Mouse (Mus musculus) forelimb bud, embryonic 11.5 days (tissue): ENCODE measurements around the gene Stk38.
A peak's percentile ranks its signal among the peaks of the same experiment; 100 is the strongest.
"Not testable (repeated sequence)": the region's sequence is repeated elsewhere in the genome, so short reads cannot be mapped to it uniquely, and the experiment has no call there.

Source experiments
- DNase-seq: peaks from one replicate; pipeline ENCODE4 v3.0.0-alpha.2; 2012; ENCODE audit warnings: low read depth, low spot score

The Stk38 gene

DNA sequence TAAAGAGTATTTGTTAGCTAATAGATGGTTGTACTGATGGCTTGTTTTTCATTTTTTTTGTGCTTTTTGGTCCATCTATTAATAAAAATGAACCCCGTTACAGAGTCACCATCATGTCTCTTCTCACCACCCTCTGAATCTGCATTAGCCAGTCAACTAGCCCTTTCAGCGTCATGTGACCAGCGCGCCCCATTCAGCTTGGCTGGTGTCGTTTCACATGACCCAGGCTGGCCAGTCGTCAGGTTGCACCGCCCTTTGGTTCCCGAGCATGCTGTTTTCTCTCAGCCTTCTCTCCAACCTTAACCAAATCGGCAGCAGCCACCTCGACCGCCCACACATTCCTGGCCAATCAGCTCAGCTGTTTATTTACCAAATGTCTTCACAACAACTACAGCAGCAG, 31.6 kb upstream of the Stk38 start:
- DNase-seq = no peak

DNA sequence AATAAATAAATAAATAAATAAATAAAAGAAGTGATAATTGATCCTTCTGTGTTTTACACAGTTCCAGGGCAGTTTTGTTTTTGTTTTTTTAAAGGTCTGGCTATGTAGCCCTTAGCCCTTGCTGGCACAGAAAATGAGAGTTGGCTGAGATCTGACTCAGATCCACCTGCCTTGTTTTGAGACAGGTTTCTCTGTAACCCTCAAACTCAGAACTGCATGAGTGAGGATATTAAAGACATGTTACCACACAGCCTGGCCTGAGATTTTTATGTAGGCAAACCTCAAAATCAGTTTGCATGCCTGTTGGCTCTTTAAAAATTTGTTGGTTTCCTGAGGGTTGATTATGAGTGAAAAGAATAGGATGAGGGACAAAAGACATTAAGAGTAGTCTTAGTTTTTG, 27.7 kb upstream of the Stk38 start:
- DNase-seq = no peak

DNA sequence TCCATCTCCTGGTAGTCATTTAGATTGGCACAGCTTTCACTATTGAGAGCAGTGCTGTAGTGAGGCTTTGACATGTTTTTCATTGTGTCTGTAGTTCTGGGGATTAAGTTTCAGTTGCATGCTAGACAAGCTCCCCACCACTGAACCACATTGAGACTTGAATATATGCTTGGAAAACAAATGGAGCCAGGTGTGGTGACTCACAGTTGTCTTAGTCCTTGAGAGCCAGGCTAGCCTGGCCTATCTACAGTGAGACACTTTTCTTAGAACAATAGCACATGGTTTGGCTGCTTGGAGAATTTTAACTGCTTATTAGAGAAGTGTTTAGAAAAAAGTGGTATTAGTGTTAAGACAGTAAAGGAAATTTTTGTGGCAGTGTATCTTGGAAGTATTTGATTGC, 26.5 kb upstream of the Stk38 start:
- DNase-seq = no peak

- no peak for DNase-seq
Measured at GRCm38 (mm10) chr17:29033569-29034061, 25.8 kb upstream of the Stk38 start.

DNA sequence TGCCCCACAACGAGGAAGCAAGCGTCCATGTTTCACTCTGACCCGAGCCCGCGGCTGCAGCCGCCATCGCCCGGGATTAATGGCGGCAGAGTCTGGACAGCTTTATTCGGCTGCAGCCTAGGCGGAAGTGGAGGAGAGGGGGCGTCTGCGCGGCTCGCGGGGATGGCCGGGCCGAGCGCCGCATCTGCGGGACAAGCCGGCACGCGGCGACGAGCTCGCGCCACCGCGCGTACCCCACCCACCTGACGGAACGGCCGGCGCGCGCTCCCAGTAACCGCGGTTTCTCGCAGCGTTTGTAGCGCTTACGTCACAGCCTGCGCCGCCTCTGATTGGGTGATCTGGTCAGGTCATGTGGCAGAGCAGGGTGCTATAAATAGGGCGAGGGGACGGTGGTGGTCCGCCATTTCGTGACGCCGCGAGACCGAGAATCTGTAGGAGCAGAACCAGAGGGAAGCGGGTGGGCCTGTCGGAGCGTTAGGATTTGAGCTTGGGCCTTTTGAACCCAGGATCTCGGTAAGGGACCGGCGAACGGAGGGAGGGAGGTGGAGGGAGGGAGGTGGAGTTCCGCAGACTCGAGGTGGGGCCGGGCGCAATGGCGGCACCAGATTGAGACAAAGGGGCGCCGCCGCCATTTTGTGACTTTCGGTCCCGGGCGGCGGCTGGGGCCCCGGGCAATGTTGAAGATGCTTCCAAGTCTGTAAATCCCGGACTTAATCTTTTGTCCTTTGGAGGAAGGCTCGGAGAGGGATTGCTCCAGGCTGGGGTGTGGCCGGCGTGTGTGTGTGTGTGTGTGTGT, 24.7 kb upstream of the Stk38 start, which contains the start of gene Srsf3:
Gene Srsf3 (plus strand): TSS at position 355 of the 796 bp plus-strand sequence.
- peak; percentile 98 for DNase-seq

GRCm38 (mm10) chr17:29031771-29032273, 24.0 kb upstream of the Stk38 start:
- DNase-seq = no peak

- DNase-seq = not testable (repeated sequence)
Measured at GRCm38 (mm10) chr17:29031085-29031711, 23.4 kb upstream of the Stk38 start.

DNA sequence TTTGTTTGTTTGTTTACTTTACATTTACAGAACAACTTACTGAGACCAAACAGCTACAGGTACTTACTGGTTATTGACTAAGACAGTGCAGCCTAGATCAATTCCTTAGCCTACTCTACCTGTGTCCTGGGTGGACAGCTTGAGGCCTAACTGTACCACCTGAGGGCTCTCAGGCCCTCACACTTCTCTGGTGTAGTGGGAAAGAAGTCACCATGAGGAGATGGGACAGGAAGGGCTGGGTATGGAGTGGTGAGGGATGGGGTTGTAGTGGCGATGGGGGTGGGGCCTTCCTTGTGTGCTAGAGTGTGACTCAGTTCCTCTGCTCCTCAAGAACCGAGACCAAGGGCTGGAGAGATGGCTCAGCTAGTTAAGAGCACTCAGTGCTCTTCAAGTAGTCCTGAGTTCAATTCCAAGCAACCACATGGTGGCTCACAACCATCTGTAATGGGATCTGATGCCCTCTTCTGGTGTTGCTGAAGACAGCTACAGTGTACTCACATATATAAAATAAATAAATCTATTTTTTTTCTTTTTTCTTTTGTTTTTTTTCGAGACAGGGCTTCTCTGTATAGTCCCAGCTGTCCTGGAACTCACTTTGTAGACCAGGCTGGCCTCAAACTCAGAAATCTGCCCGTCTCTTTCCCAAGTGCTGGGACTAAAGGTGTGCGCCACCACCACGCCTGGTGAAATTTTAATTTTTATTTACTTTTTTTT, 22.7 kb upstream of the Stk38 start:
- no peak for DNase-seq

GRCm38 (mm10) chr17:29026652-29027356, 19.0 kb upstream of the Stk38 start:
- DNase-seq = no peak

GRCm38 (mm10) chr17:29024896-29025565, 17.2 kb upstream of the Stk38 start:
- DNase-seq = no peak

DNA sequence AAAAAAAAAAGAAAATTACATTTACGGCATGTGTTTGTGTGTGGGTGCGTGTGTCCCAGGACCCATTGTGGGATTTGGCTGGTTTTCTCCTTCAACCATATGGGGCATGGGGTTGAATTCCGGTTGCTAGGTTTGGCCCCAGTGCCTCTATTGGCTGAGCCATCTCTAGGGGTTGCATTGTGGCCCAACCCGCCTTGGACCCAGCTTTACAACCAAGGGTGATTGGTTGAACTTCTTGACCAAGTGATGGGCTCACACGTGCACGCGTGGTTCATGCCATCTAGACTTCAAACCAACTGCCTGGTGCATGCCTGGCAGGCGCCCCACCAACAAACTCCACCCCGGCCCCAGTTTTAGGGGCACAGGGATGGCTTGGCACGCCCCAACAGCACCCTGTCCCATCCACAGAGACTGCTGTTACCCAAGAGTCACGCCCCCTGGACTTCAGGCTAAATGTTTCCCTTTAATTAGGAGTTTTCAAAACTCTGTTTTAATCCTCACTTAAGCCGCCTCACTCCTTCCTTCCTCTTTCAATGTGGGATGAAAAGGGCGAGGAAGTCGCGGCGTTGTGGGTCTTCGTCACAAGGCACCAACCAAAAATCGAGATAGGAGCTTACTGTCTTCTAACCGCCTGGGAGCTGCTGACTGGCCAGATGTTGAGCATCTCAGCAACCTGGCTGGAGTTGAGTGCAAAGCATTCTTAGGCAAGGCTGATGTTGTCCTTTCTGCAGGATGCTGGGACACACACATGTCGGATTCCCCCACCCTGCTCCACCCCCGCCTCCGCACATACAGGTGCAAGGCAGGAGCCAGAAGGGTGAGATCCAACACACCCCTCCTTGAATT, 16.5 kb upstream of the Stk38 start:
- DNase-seq = no peak

DNA sequence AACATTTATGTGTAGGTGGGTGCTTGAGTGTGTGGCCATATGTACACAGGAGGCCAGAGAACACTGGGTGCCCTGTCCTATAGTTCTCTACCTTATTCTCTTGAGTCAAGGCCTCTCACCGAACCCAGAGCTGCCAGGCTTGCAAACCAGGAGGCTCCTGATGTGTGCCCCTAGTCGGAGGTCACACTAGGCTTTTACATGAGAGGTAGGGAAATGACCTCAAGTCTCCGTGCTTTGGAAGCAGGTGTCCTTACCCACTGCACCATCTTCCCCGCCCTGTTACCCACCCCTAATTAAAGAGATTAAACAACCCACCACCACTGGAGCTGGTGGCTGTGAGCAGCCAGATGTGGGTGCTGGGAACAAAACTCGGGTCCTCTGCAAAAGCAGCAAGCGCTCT, 15.6 kb upstream of the Stk38 start:
- DNase-seq = no peak

GRCm38 (mm10) chr17:29022230-29022819, 14.5 kb upstream of the Stk38 start:
- DNase-seq = no peak

DNA sequence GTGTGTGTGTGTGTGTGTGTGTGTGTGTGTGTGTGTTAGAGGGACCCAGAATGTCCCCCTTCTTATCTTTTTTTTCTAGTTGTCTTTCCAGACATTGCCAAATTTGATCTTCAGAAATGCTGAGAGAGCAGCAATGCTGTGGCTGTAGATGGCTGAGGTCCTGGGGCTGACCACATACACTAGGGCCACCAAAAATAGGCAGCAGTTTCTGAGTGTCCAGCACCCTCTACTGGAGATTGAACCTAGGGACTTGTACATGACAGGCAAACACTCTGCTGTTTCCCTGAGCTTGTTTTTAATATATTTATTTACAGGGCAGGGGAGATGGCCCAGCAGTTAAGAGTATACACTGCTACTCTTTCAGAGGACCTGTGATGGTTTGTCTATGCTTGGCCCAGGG, 12.6 kb upstream of the Stk38 start:
- DNase-seq = no peak

- DNase-seq = no peak
Measured at GRCm38 (mm10) chr17:29019391-29019790, 11.6 kb upstream of the Stk38 start.

DNA sequence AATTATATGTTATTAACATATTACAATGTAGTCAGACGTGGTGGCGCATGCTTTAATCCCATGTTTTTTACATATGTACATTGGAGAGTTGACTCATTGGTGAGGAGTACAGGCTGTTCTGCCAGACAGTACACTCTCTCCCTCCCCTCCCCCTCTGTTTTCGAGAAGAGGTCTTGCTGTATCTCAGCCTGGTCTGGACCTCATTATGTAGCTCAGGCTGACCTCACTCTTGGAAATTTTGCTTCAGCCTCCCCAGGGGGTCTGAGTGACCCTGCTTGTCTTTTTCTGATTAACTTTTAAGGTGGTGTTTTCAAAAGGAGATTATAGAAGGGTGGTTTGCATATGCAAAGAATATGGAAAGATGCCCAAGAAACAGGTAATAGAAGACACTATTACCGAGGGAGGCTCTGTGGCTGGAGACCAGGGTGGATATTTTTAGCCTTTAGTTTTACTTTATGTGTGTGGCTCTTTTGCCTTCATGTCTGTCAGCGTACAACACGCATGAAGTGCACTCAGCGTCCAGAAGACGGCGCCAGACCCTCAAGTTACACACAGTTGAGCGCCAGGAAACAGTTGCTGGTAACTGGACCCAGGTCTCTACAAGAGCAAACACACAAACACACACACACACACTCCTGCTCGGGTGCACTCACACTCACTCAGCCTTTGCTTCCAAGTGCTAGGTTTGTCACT, 10.6 kb upstream of the Stk38 start:
- no peak for DNase-seq

GRCm38 (mm10) chr17:29016705-29017104, 8.9 kb upstream of the Stk38 start:
- no peak for DNase-seq

DNA sequence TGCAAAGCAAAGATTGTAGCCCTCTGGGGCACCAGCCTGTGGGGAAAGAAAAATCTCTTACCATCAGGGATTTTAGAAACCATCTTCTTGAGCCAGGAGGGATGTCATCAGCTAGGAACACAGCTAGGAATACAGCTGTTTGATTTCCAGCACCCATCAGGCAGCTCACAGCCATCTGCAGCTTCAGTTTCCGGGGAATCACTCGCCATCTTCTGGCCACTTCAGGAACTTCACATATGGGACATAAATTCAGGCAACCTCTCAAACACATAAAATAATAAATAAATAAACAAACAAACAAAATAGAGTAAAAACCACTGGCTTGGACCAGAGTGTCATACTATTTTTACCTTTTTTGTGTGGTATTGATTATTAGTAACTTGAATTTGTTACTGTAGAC, 7.8 kb upstream of the Stk38 start:
- DNase-seq = no peak

DNA sequence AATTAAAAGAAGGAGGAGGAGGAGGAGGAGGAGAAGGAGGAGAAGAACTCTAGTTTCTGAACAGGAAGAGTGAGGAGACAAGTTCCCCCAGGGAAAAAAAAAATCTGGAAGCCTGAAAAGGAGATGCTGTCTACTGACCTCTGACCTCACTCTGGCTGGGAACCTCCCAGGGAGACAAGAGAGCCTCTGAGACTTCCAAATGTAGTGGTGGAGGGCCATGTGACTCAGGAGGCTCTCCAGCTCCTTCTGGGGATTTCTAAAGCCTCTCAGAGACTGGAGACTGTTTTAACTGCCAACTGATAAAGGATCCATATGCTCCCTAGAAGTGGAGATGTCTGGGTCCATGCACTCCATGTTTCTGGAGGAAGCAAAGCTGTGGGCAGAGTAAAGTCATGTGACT, 6.4 kb upstream of the Stk38 start:
- DNase-seq = no peak
